Mouse (Mus musculus) heart, postnatal 14 days (tissue): ENCODE results near the gene Hist1h4a. TPM values are rescaled to one million over a fixed set of nuclear protein-coding genes. Genes with fewer than 3 reads are reported as not detected.

Source experiments
- DNase-seq, 2 experiments: peaks; one replicate each; pipeline ENCODE4 v3.0.0; 2021 to 2022
- intact Hi-C: fragments of 180-260 bp; cut with DNase I; formaldehyde crosslinking; loops from one replicate; pipeline ENCODE4 v1.15.1; 2025
- total RNA-seq, 2 experiments: library from RNA; stranded (reverse); gene quantifications; 2 replicates each; pipeline ENCODE4 v1.2.3; 2021

Gene Hist1h4a
- total RNA-seq, 2 experiments from 2014 or later, result 33.4 to 91.7 TPM

GRCm38 (mm10) chr13:23760240-23760971 is 624 bp downstream of the Hist1h4a start:
- DNase-seq, result no peak
- intact Hi-C loops, result loop anchor here (5.0 kb wide), 1 partner anchor 1718 kb away; the partner anchor contains the start of genes Hist1h2ag, Hist1h2bj and Hist1h4i

GRCm38 (mm10) chr13:23759916-23760239 is 1.2 kb downstream of the Hist1h4a start:
- no peak for DNase-seq
- intact Hi-C loops, result loop anchor here (5.0 to 10.0 kb wide), 2 partner anchors 1718 to 1935 kb away; partner anchors contain the start of genes Hist1h2ag, Hist1h2bj and Hist1h4i

- intact Hi-C loops, result loop anchor here (10.0 kb wide), 1 partner anchor 1935 kb away; no protein-coding TSS in a partner anchor
Observed at GRCm38 (mm10) chr13:23759251-23759771, 1.7 kb downstream of the Hist1h4a start.

GRCm38 (mm10) chr13:23757921-23758320 is 3.1 kb downstream of the Hist1h4a start:
- intact Hi-C loops, result loop anchor here (10.0 kb wide), 1 partner anchor 1933 kb away; no protein-coding TSS in a partner anchor
- DNase-seq, result no peak

More at GRCm38 (mm10) chr13:23759251-23759771, 1.7 kb downstream of the Hist1h4a start:
- DNase-seq, result no peak

- no peak for DNase-seq
- intact Hi-C loops, result loop anchor here (10.0 kb wide), 1 partner anchor 1932 kb away; no protein-coding TSS in a partner anchor
Observed at GRCm38 (mm10) chr13:23757211-23757773, 3.7 kb downstream of the Hist1h4a start.

- intact Hi-C loops, result loop anchor here (10.0 kb wide), 1 partner anchor 1932 kb away; no protein-coding TSS in a partner anchor
Observed at GRCm38 (mm10) chr13:23756790-23757189, 4.2 kb downstream of the Hist1h4a start, which contains the start of gene Hist1h4b. Gene Hist1h4b, plus strand, starts transcription at chr13:23757013.

GRCm38 (mm10) chr13:23755000-23755399 is 6.0 kb downstream of the Hist1h4a start:
- no peak for DNase-seq
- intact Hi-C loops, result loop anchor here (10.0 kb wide), 1 partner anchor 1930 kb away; no protein-coding TSS in a partner anchor

More at GRCm38 (mm10) chr13:23756790-23757189, 4.2 kb downstream of the Hist1h4a start, which contains the start of gene Hist1h4b:
- peak; percentile 69 to 85 for DNase-seq

GRCm38 (mm10) chr13:23753314-23754078 is 7.5 kb downstream of the Hist1h4a start:
- intact Hi-C loops, result loop anchor here (10.0 kb wide), 1 partner anchor 1929 kb away; no protein-coding TSS in a partner anchor
- no peak for DNase-seq

GRCm38 (mm10) chr13:23752742-23753172 is 8.3 kb downstream of the Hist1h4a start:
- no peak for DNase-seq
- intact Hi-C loops, result loop anchor here (10.0 kb wide), 1 partner anchor 1928 kb away; no protein-coding TSS in a partner anchor

- DNase-seq, result peak; percentile 82 to 87
- intact Hi-C loops, result loop anchor here (10.0 kb wide), 1 partner anchor 1927 kb away; no protein-coding TSS in a partner anchor
Observed at GRCm38 (mm10) chr13:23752067-23752741, 8.8 kb downstream of the Hist1h4a start, which contains the start of gene Hist1h3b. Gene Hist1h3b, plus strand, starts transcription at chr13:23752267.

- intact Hi-C loops, result loop anchor here (10.0 kb wide), 1 partner anchor 1927 kb away; no protein-coding TSS in a partner anchor
- DNase-seq, result no peak
Observed at GRCm38 (mm10) chr13:23751478-23751956, 9.5 kb downstream of the Hist1h4a start.

GRCm38 (mm10) chr13:23750839-23751477 is 10.1 kb downstream of the Hist1h4a start, which contains the start of gene Hist1h2ab:
Gene Hist1h2ab, plus strand, starts transcription at chr13:23751126.
- intact Hi-C loops, result loop anchor here (10.0 kb wide), 1 partner anchor 1926 kb away; no protein-coding TSS in a partner anchor
- peak in 1 of 2 experiments; percentile 52 for DNase-seq

GRCm38 (mm10) chr13:23749563-23750121 is 11.4 kb downstream of the Hist1h4a start:
- no peak for DNase-seq
- intact Hi-C loops, result loop anchor here (5.0 to 10.0 kb wide), 3 partner anchors 312 to 1925 kb away; partner anchors contain the start of genes Hist1h2ag, Hist1h2bj and Hist1h4i

GRCm38 (mm10) chr13:23747892-23748288 is 13.1 kb downstream of the Hist1h4a start:
- DNase-seq, result no peak
- intact Hi-C loops, result loop anchor here (5.0 kb wide), 2 partner anchors 311 to 1706 kb away; partner anchors contain the start of genes Hist1h2ag, Hist1h2bj and Hist1h4i

- intact Hi-C loops, result loop anchor here (5.0 kb wide), 2 partner anchors 310 to 1705 kb away; partner anchors contain the start of genes Hist1h2ag, Hist1h2bj and Hist1h4i
- no peak for DNase-seq
Observed at GRCm38 (mm10) chr13:23747081-23747891, 13.7 kb downstream of the Hist1h4a start.

- DNase-seq, result peak; percentile 64 to 70
- intact Hi-C loops, result loop anchor here (5.0 kb wide), 2 partner anchors 309 to 1704 kb away; partner anchors contain the start of genes Hist1h2ag, Hist1h2bj and Hist1h4i
Observed at GRCm38 (mm10) chr13:23746201-23747080, 14.6 kb downstream of the Hist1h4a start, which contains the start of gene Hist1h2bb. Gene Hist1h2bb, plus strand, starts transcription at chr13:23746734.
